Mouse (Mus musculus) CD8-positive naive resting alpha-beta T cell, adult 2 months (primary cell): Measurements from ENCODE around the gene Phactr1.

Experiments
- DNase-seq, 2 experiments: peaks; one replicate each; pipeline ENCODE4 v3.0.0; 2022; ENCODE audit warnings: low read depth in 2 of 2, low spot score in 2 of 2

The Phactr1 gene

DNA sequence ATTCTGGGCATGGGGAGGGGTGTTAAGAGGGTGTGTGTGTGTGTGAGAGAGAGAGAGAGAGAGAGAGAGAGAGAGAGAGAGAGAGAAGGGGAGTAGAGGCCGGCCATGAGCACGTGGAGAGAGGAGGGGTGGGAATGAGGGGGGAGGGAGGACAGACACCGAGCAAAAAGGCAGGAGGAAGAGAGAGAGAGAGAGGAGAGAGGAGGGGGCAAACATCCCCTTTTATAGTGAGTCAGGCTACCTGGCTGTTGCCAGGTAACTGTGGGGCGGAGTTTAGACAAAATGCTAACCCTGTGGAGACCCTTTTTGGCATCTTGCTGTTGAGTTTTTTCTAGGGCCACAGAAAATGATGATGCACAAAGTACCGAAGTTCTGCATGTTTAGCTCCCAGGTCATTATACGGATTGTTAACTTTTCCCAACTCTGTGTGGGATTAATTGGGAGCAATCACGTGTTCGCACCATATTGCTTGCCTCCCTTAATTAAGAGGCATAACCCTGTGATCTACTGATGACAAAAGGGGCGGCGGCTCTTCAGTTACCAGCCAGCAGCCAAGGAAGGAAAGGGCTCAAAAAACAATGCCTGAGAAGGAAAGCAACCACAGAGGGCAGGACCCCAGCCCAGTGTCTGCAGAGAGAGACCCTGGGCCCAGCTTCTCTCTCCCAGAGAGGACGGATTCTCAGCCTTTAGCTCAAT is 173.6 kb downstream of the Phactr1 start:
- no peak for DNase-seq

DNA sequence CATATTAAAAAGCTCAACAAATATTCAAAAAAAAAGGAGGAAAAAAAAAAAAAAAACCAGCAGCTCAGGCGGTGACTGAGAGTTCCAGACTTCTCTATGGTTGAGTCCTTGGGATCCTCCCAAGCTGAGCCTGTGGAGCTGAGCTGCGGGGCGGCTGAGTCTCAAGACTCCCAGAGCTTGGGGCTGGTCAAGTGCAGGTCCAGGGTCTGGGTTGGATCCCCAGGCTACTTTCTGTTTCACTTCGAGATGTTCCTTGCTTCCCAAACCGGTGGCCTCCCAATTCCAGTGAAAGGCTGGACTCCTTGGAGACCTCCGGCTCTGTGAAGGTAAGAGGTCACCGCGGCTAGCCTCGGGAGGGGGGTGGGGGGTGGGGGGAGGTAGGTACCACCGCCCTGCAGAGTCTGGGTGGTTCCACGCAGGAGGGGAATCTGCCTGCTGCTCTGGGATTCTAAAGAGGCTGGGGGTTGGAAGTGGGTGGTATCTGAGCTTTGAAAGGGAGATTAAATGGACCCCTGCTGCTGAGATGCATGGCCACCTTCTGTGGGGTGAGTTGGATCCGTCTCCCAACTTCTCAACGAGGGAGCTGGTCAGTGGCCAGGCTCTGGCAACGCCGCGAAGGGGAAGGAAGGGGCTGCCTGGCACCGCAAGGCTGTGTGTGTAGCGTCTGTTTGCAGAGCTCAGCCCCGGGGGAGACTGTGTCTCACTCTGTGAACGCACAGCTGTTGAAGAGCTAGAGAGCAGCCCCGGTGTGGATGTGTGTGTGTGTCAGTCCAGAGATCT is 185.9 kb downstream of the Phactr1 start:
- DNase-seq, result no peak

DNA sequence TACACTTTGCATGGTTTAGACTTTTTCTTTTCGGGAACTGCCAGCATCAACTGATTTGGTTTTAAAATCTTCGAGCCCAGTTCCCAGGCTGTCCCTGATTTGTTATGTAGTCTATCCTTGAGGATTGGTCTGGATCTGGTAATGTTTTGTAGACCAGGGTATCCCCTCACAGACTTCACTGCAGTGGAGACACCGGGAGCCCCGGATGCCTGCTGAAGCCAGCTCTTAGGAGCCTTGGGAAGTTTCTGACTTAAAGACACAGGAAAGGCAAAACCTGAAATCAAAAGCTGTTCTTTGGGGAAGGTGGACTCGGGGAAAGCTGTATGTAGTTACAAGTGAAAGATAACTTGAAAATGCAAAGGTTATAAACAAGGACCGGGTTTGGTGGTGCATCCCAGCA is 186.6 kb downstream of the Phactr1 start:
- no peak for DNase-seq

DNA sequence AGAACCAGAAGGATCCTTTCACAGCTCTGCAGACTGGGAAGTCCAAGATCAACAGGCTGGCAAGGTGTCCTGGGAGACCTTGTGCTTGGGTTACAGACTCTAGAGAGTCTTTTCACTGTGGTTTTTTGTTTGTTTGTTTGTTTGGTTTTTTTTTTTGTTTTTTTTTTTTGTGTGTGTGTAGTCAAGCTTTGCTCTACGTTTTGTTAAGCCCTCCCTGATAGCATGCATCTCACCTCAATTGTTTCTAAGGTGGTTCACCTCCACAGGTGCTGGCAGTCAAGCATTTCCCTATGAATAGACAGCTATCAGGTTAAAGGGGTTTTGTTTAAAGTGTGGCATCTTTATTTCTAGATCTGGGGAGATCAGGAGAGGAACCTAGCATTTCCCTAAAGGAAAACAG is 191.7 kb downstream of the Phactr1 start:
- DNase-seq, result no peak

DNA sequence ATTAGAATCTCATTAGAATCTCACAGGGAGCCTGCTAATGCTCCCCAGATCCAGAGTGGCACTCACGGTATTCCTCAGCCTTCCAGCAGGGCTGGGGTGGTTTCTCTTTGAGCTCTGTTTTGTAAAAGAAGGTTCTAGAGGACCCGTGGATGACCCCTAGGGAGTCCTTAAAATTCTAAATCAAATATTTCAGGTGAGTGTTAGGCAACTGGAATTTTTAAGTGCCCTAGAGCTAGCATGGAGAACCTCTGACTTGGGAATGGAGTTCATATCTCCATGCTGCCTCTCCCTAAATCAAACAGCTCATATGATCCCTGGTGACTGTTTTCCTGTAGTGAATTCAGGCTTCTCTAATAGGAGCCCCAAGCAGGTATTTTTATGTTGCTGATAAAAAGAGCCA is 197.9 kb downstream of the Phactr1 start:
- no peak for DNase-seq

DNA sequence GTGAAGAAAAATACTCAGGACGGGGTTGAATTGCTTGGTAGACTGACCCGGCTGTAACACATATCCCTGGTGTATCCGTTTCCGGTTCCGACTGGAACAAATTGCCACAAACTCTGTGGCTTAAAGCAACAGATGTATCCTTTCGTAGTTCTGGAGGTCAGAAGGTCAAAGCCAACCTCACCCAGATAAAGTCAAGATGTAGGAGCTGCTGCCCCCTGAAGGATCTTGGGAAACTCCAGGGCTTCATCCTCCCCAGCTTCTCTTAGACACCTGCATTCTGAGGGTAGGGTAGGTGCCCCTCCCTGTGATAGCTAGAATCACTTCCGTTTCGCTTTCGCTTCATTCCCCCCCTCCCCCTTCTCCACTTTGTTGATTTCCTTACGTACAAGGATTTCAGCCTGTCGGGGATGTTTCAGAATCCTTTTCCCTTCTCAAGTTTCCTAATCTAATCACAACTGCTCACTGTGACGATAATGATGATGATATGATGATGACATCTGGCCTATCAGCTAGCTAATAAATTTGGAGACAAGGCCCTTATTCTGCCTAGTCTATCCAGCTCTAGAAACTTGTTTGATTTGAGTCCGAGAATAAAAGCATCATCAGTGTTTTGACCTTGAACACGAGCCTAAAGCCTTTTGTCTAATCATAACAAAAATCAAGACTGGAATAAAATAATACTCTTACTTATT is 203.8 kb downstream of the Phactr1 start:
- no peak for DNase-seq

DNA sequence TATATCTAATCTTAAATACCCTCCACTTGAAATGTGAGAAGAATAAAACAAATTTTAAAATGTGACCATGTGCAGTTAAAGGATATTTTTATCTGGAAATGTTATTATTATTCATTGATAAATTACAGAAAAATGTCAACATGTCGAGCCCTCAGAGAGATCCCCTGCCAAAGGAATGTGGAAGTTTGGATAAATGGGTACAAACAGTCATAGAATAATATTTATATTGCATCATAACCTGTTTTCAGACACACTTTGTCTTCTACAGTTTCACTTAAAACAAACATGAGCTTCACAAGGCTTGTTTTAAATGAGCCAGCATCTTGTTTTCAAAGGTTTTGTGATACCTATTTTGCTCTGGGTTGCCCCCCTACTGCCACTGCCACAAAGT is 204.3 kb downstream of the Phactr1 start:
- no peak for DNase-seq

DNA sequence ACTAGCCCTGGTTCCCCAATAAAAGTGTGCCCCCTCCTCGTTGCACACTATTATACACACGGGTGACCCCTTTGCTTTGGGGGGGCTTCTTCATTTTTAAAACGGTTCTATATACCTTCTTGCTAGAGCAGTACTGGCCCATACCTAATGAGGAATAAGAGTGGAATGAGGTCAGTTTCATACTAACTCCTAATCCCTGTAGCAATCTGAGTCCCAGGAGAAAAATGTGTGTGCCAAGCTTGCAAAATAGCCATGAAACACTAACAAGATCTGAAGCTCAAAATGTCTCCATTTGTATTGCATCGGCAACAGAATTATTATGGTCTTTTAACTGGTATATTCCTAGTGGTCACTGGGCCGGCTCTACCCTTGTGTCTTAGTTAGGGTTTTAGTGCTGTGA is 207.3 kb downstream of the Phactr1 start:
- no peak for DNase-seq

DNA sequence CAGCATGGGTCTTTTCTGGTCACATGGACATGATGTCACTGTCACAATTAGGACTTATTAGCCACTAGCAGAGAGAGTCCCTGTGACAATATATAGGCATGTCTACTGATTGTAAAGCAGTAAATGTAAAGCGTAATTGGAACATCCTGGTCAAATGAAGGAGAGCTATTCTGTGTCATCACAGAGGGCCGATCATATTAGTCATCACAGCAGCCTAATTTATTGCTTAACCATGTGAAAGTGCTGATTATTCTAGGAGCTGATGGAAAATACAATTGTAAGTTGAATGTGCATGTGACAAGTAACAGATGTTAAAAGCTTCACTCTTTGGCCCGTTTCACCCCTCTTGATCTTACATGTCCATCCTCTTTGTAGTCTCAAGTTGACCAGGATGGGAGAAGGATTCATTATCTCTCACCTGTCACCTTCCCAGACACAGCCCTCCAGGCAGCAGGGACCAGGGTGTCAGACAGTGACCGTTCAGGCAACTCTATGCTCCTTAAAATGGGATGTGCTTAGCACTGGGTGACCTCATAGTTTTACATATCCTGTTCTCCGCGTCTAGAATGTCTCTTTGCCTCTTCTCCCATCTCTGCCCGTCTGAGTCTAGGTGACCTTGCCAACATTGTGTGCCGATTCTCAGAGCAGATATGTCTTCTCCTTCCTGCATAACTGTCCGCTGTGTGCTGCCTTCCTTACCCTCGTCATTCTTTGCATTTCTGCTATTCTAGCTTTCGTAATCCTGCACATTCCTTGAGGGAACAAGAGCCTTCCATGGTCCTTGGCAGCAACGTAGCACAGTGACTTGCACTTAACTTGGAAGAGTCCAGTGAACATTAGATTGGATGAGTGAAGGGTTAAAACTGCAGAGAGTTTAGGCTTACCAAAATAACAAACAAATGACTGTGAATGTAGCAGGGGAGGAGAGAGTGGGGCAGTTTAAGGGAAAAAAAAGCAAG is 209.4 kb downstream of the Phactr1 start:
- no peak for DNase-seq

DNA sequence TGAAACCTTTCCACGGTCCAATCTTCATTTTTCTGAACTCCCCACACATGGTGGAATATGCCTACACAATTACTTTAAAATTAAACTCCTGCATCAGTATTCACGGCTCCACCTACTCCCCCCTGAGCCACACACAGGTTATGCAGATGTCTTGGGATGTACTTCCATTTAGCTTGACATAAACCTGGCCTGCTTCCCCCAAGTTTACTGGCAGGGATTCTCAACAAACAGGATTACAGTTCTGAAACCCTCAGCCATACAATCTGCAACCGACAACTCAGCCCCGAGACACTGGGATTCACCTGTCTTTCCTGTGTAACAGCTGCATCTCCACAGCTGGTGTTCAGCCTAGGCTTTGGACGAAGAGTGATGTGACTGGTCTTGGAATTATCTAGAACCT is 210.2 kb downstream of the Phactr1 start:
- DNase-seq, result no peak

DNA sequence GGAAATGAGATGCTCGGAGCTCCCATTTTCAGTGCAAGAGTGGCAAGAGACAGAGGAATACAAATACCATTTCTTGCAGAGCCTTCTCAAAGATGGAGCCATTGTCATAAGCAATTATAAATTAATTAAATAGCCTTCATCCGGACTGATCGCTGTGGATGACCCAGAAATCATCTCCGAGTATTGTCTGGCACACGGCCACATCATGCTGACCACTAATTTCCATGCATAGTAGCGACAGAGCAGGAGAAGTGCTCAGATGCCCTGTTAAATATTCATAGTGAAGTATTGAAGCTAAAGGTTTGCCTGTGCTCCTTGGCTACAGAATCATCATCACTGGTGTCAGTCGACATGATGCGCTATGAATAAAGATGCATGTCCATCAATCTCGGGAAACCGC is 213.6 kb downstream of the Phactr1 start:
- no peak for DNase-seq

DNA sequence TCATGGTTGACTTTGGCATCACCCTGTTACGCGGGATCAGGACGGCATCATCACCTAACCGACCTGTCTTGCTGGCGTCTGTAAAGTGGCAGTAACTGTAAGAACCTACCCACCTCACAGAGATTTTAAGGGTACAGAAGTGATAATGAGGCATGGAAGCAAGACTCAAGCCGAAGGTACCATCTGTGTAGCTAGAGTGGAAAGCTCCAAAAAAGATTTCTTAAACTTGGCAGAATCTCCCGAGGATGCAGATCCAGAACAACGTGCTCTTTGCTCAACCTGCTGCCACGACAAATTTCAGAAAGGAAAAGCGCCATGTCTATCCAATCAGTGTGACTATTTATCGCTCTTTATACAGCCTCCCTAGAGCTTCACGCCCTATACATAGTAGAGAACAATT is 214.2 kb downstream of the Phactr1 start:
- DNase-seq, result no peak

DNA sequence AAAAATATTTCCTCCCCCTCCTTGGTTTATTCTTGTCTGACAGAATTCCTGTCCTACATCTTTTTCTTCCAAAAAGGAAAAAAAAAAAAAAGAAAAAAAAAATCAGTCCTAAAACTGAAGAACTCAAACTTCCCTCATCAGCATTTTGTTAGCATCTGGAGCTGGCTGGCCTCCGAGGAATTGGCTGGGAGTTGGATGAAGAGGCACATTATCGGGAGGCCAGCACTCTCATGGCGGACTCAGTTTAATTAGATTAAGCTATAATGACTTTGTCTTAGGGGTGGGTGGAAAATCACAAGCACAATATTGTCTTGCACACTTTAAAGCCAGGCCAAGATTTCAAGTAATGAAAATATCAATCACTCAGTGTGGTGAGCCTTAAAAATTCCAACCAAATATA is 215.6 kb downstream of the Phactr1 start:
- DNase-seq, result no peak

DNA sequence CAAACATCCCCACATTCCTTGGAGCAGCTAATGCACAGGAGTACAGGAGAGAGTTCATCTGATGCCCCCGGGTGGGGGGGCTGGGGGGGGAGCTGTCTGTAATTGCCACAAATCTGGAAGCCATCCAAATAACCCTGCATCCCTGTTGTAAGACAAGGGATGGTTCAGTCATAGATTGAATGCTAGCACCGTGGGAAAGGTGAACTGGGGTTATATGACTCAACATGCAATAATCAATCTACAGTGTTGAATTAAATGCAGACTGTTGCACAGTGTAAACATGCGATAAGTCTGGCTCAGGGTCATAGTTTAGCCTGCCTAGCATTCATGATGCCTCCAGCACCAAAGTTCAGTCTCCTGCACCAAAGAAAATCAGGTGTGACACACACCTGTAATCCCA is 219.2 kb downstream of the Phactr1 start:
- DNase-seq, result no peak

DNA sequence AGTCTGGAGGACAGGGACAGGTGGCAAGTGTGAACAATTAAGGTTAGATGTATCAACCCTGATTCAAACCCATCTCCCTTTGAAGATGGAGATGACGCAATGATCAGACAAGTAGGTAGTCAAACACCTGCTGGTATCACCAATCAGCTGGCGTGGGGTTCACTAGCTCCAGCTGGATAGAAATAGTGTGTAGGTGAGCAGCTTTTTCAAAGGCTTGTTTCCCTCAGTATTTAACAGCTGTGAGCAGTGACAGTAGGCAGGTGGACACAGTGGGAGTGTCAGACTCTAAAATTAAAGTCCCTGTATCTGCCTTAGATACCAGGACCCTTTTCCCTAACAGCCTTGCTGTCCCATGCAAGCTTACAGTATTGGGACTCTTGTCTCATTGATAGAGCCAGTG is 221.4 kb downstream of the Phactr1 start:
- DNase-seq, result no peak

DNA sequence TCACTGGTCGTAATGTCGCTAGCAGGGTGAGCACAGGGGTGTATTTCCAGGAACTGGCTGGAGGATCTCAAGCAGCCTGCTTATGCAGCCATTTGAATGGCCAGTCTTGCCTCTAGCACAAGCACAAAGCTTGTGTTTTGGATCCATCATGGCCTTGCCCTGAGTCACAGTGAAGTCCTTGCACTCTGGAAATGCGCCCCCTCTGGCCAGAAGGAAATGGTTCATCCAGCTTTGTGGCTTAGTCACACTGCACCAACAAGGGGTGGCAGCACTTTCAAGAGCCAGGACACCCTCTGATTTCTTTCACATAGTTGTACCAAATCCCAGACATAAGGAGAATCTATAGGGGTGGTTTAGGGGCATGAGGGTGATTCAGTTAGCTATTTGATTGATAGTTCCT is 222.4 kb downstream of the Phactr1 start:
- no peak for DNase-seq

DNA sequence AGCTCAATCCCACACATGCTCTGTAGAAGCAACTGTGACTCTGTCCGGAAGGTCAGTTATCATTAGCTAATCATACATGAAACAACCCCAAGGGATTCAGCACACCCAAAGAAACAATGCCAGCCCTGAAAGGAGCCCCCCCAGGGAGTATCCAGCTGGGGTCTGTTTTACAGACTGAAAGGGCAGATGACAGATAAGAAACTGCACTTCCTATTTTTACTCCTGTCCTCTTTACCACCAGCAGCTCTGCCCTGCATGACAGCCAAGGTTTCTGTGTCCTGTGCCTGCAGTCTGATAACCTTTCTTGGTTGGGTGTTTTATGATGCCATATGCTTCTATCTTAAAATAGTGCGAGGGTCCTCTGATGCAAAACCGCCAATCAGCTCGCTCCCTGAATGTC is 225.4 kb downstream of the Phactr1 start:
- no peak for DNase-seq

DNA sequence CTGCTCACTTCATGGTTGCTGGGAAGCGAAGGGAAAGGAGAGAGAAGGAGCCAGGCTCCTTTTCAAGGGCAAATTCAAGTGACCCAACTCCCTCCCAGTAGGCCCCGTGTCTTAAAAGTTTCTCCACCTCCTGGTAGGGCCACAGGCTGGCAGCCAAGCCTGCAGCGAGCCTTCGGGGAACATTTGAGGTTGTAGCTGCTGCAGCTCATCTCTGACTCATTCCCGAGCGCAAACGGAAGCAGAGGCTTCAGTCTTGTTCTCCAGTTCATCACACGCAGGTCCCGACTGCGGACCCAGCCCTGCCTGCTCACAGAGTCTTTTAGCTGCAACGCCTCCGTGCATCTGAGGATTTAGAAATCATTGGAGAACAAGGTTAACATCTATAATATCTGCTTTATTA is 226.6 kb downstream of the Phactr1 start:
- DNase-seq, result no peak

DNA sequence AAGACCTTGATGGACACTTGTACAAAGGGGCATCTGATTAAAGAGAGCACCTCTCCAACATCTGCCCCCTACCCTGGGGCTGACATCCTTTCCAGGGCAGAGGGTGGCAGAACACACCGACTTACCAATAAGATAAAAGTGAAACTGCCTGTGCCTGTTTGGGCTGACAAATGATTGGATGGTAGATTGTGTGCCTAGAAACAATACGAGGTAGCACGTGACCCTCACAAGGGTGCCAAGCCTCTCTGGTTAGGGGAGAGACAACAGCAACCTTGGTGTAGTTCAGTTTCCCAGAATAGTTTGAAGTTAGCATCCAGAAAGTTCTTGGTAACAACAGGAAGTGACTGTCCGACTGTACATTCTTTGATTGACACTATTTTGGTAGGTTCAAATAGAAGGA is 234.7 kb downstream of the Phactr1 start:
- no peak for DNase-seq

DNA sequence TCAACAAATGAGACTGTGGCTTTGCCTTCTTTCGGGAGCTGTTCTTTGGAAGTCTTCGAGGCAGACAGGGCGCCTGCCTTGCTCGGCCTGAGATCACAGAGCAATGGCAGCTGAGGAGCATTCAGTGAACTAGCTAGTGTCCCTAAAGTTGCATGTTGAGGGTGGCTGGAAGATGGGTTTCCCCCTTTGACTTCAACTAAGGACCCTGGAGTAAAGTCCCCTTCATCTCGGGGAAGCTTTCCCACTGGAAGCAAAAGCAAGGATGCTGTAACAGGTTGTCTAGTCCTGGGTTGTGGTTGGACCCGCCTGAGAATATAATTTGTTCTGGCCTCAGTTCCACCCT is 235.4 kb downstream of the Phactr1 start:
- no peak for DNase-seq
